In the genomic region with DNA sequence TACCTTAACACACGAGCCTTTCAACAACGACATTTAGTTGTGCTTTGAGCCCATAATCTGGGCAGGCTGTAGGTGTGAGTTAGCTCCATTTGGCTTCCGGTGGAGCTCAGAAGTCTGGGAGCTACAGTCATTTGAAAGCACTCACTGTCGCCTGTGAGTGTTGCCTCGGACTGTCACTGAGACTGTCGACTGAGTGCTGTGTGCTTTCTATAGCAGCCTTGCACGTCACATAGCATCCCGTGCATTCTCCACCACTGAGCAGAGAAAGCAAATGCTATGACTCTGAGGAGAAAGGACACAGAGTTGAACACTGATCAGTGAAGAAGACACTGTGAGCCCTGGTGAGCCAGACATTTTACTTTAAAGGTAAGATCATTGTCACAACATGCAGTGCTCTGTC, we compare ENCODE assay signal across 13 mouse cellular contexts.
DNase-seq lines count a peak whose midpoint lies in the region; ATAC-seq and TF ChIP-seq lines count a peak whose summit lies in the region.
"Had no signal": no experiment of that assay in that cellular context is flagged by ENCODE, and none has a peak within 500 bp of the region (broad histone marks: within the 10 kb centered on the region; RNA-seq: fewer than 3 reads in every experiment).

No protein-coding gene starts in this region.

- H3K9me3 ChIP-seq in heart, embryonic 12.5 days (replicated peaks): no peaks in the 10 kb centered on the region
- H3K9me3 ChIP-seq in lung, postnatal 0 days (ENCODE audit: low read length): no peaks in the 10 kb centered on the region
- H3K9me3 ChIP-seq in forebrain, embryonic 16.5 days (ENCODE audit: control insufficient read depth, low read length): no peaks in the 10 kb centered on the region
- no peaks in the 10 kb centered on the region for H3K9me3 ChIP-seq in midbrain, embryonic 16.5 days (replicated peaks; ENCODE audit: control insufficient read depth, low read length, poor library complexity, severe bottlenecking)
- H3K9me3 ChIP-seq: midbrain, embryonic 12.5 days had no signal

- H3K4me3 ChIP-seq in heart, embryonic 12.5 days: no peak overlapping the region
- H3K4me3 ChIP-seq in lung, postnatal 0 days (ENCODE audit: low read depth, low read length): no peak overlapping the region
- no peak overlapping the region for H3K4me3 ChIP-seq in forebrain, embryonic 16.5 days (replicated peaks; ENCODE audit: low read length)
- no peak overlapping the region for H3K4me3 ChIP-seq in midbrain, embryonic 16.5 days (ENCODE audit: low read depth, low read length)
- H3K4me3 ChIP-seq: midbrain, embryonic 12.5 days had no signal

- no peak for TF ChIP-seq CTCF in lung, postnatal 0 days (IDR thresholded peaks at IDR 0.05)

- H3K27ac ChIP-seq in heart, embryonic 12.5 days (ENCODE audit: poor library complexity, severe bottlenecking): 0 out of 2 replicates have a peak overlapping the region, but pooled peaks have one; percentile 18
- no peak overlapping the region for H3K27ac ChIP-seq in lung, postnatal 0 days (ENCODE audit: low read length)
- H3K27ac ChIP-seq in forebrain, embryonic 16.5 days (ENCODE audit: low read length): no peak overlapping the region; the same call in 1 of the 2 replicates
- peak overlapping the region; percentile 58 for H3K27ac ChIP-seq in midbrain, embryonic 16.5 days (ENCODE audit: low read length)
- H3K27ac ChIP-seq: liver, embryonic 14.5 days; midbrain, embryonic 12.5 days had no signal

- peak; percentile 27; the same call in 1 of the 2 replicates for ATAC-seq in heart, embryonic 12.5 days (ENCODE audit: insufficient number of reproducible peaks, low FRiP score)
- ATAC-seq in lung, postnatal 0 days: peak; percentile 74
- ATAC-seq in forebrain, embryonic 16.5 days: peak; percentile 76
- ATAC-seq in midbrain, embryonic 16.5 days: peak; percentile 66; the same call in 1 of the 2 replicates
- ATAC-seq in inflammation-experienced regulatory T-cells, adult 6 months: no peak
- ATAC-seq: activated CD4-positive, CD25-positive, alpha-beta regulatory T cell, adult 4 months had no signal

- peak overlapping the region; percentile 33 for H3K4me2 ChIP-seq in heart, embryonic 12.5 days
- H3K4me2 ChIP-seq in lung, postnatal 0 days (replicated peaks; ENCODE audit: low read depth, low read length): no peak overlapping the region
- H3K4me2 ChIP-seq in forebrain, embryonic 16.5 days (ENCODE audit: low read length): peak overlapping the region; percentile 14; the same call in 1 of the 2 replicates
- H3K4me2 ChIP-seq in midbrain, embryonic 16.5 days (ENCODE audit: low read length): peak overlapping the region; percentile 23
- H3K4me2 ChIP-seq: midbrain, embryonic 12.5 days had no signal

- no peak for TF ChIP-seq EP300 in lung, postnatal 0 days (IDR thresholded peaks at IDR 0.05)

- H3K36me3 ChIP-seq in heart, embryonic 12.5 days: no peaks in the 10 kb centered on the region
- no peaks in the 10 kb centered on the region for H3K36me3 ChIP-seq in lung, postnatal 0 days (ENCODE audit: insufficient read depth, low read length)
- no peaks in the 10 kb centered on the region for H3K36me3 ChIP-seq in forebrain, embryonic 16.5 days (ENCODE audit: control insufficient read depth, insufficient read depth)
- H3K36me3 ChIP-seq in midbrain, embryonic 16.5 days (ENCODE audit: control insufficient read depth, insufficient read depth, low read length): no peaks in the 10 kb centered on the region
- H3K36me3 ChIP-seq: midbrain, embryonic 12.5 days had no signal

- H3K27me3 ChIP-seq in heart, embryonic 12.5 days (replicated peaks): no peaks in the 10 kb centered on the region
- H3K27me3 ChIP-seq in lung, postnatal 0 days (replicated peaks; ENCODE audit: insufficient read depth, low read length): no peaks in the 10 kb centered on the region
- H3K27me3 ChIP-seq in forebrain, embryonic 16.5 days (replicated peaks; ENCODE audit: control insufficient read depth, insufficient read depth, low read length): no peaks in the 10 kb centered on the region
- no peaks in the 10 kb centered on the region for H3K27me3 ChIP-seq in midbrain, embryonic 16.5 days (ENCODE audit: control insufficient read depth, insufficient read depth, low read depth, low read length)
- H3K27me3 ChIP-seq: midbrain, embryonic 12.5 days had no signal

- H3K9ac ChIP-seq in heart, embryonic 12.5 days: no peak overlapping the region
- no peak overlapping the region for H3K9ac ChIP-seq in lung, postnatal 0 days (replicated peaks; ENCODE audit: low read depth)
- H3K9ac ChIP-seq in forebrain, embryonic 16.5 days (replicated peaks; ENCODE audit: low read depth, low read length): no peak overlapping the region
- H3K9ac ChIP-seq in midbrain, embryonic 16.5 days (ENCODE audit: low read depth, low read length): peak overlapping the region; percentile 25; the same call in 1 of the 2 replicates
- H3K9ac ChIP-seq: liver, embryonic 14.5 days; midbrain, embryonic 12.5 days had no signal

- no peak for DNase-seq in heart, adult 11 months
- peak; percentile 67 for DNase-seq in lung, postnatal 0 days (ENCODE audit: low spot score)
- DNase-seq in lung, postnatal 25 days (ENCODE audit: low spot score): no peak
- DNase-seq in urinary bladder, postnatal 10 days (ENCODE audit: low spot score): no peak
- DNase-seq: cerebellum, adult 9-11 months; kidney, adult 18-20 months had no signal

- H3K4me1 ChIP-seq in heart, embryonic 12.5 days (replicated peaks): peaks cover 42% of the 10 kb centered on the region
- H3K4me1 ChIP-seq in lung, postnatal 0 days (ENCODE audit: insufficient read depth, low read depth, low read length): no peaks in the 10 kb centered on the region
- H3K4me1 ChIP-seq in forebrain, embryonic 16.5 days (replicated peaks; ENCODE audit: control insufficient read depth, insufficient read depth, low read length): peaks cover 7% of the 10 kb centered on the region; the same call in 1 of the 2 replicates
- H3K4me1 ChIP-seq in midbrain, embryonic 16.5 days (ENCODE audit: control insufficient read depth, insufficient read depth, low read length): peaks cover 8% of the 10 kb centered on the region

- WGBS in heart, embryonic 12.5 days: 24% methylated on average over 8 of the region's 8 CpGs
- 41% methylated on average over 8 of the region's 8 CpGs for WGBS in lung, postnatal 0 days
- 41% methylated on average over 8 of the region's 8 CpGs for WGBS in forebrain, embryonic 16.5 days
- WGBS in midbrain, embryonic 16.5 days: 40% methylated on average over 8 of the region's 8 CpGs

Comparison
In these comparisons a context has a peak if more than half of its experiments do, and no peak if none do; other contexts are left out.
1. H3K27ac ChIP-seq: peak in heart, embryonic 12.5 days (single experiment) and midbrain, embryonic 16.5 days (single experiment); none in lung, postnatal 0 days (single experiment) and forebrain, embryonic 16.5 days (single experiment).